Mouse (Mus musculus) ES-Bruce4 (cell line): ENCODE data around the gene Sapcd1.

Source experiments
- CTCF ChIP-seq: IDR thresholded peaks from one replicate; pipeline ENCODE4 v1.8.1; 2011; ENCODE audit warnings: low read depth, low read length
- EP300 ChIP-seq: IDR thresholded peaks from 2 replicates; pipeline ENCODE4 v1.6.1; 2011; ENCODE audit warnings: low read depth, low read length; ENCODE audit not compliant: insufficient read depth
- POLR2A ChIP-seq: IDR thresholded peaks from one replicate; pipeline ENCODE4 v1.8.1; 2011; ENCODE audit warnings: low read length; ENCODE audit not compliant: insufficient read depth

DNA sequence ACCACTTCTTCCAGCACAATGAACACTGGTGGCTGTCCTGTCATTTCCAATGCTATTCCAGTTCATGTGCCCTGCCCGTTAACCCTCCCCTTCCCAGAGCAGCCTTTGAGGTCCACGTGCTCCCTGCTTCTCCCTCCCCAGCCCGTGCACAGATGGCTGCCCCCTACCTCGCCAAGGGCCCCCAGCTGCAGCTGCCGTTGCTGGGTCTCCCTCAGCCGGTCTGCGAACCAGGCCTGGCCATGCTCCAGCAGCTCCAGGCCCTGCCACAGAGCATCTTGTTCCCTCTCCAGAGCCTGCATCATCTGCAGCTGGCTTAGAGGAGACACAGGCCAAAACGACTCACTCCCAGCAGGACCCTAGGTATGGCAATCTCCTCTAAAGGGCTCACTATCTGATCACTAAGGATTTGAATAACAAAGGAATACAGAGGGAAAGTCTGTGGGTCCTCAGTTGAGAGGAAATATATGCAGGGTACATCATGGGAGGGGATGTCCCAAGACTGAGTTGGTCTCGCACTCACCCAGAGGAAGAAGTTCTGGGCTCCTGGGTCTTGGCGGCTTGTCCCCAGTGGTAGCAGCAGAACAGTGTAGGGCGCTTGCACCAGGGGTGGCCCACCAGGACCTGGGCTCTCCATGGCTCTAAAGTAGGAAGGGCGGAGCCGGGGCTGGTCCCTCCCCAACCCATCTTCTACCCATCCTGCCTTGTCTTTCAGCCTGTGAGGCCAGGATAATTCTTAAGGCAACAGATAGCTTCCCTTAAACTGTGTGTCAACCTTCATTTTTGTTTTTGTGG is at the start of gene Sapcd1:
- no peak for TF ChIP-seq CTCF
- no peak for TF ChIP-seq POLR2A
- TF ChIP-seq EP300: no peak
